Mouse (Mus musculus) adrenal gland, adult 18-20 months (tissue): ENCODE results near the gene Mbtd1. TPM values are rescaled to one million over a fixed set of nuclear protein-coding genes. Genes with fewer than 3 reads are reported as not detected.

Source experiments
- DNase-seq, 2 experiments: peaks; one replicate each; pipeline ENCODE4 v3.0.0; 2021 to 2022; ENCODE audit warnings: low spot score in 2 of 2
- total RNA-seq, 2 experiments: library from RNA; stranded (reverse); gene quantifications; 1 replicate in 1 of 2; 2 replicates in 1 of 2; pipeline ENCODE4 v1.2.3; 2021

The Mbtd1 gene
- total RNA-seq, 2 experiments from 2014 or later, result 17.7 to 21.6 TPM

DNA sequence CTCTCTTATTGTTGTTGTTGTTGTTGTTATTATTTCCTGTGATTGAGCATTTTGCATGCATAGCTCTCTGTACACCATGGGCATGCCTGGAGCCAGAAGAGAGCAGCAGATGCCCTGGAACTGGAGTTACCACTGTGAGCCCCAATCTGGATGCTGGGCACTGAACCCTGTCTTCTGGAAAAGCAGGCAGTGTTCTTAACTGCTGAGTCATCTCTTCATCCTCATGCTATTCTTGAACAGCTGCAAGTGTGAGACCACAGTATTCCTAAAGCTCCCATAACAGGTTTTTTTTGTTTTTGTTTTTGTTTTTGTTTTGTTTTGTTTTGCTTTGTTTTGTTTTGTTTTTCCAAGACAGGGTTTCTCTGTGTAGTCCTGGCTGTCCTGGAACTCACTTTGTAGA, 100.6 kb downstream of the Mbtd1 start:
- no peak for DNase-seq

DNA sequence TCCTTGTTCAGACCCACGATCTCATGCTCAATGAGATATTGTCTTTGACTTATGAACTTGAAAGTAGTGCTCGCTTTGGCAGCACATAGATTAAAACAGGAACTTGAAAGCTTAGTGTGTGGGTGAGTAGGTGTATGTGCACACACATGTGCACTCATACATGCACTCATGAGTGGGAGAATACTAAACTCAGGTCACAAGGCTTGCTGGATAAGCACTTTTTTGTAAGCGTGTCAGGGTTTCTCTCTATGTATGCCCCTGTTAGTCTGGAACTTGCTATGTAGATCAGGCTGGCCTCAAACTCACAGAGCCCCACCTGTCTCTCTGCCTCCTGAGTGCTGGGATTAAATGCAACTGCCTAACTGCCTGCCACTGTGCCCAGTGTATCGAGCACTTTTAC, 101.4 kb downstream of the Mbtd1 start:
- no peak for DNase-seq

DNA sequence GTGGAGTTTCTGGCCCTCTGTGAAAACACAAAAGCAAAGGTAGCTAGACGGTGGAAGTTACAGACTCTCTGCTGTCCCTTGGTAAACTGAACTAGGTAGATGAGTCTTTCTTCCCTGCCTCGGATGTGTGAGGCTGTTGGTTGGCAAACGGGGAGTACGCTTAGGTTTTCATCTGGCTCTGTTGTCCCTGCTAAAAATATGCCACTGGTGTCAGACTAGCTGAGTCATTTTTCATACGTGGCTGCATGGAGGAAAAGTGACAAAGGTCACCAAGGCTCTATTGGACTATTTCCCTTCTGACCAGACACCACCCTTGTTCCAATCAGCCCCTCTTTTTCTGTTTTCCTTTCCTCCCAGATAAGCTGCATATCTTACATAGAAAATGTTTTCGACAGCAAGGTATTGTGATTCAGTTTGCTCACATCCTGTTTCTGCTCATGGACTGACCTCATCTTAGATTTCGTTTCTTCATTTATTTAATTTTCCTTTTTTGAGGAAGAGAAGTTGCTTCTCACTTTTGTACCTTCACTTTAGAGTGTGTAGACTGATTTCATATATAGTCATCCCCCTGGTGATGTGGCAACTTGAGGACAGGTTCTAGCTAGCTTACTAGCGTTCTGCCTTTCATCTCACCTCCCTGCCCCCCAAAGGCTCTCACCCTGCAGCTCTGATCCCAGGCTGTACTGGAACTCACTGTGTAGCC, 102.1 kb downstream of the Mbtd1 start:
- no peak for DNase-seq

DNA sequence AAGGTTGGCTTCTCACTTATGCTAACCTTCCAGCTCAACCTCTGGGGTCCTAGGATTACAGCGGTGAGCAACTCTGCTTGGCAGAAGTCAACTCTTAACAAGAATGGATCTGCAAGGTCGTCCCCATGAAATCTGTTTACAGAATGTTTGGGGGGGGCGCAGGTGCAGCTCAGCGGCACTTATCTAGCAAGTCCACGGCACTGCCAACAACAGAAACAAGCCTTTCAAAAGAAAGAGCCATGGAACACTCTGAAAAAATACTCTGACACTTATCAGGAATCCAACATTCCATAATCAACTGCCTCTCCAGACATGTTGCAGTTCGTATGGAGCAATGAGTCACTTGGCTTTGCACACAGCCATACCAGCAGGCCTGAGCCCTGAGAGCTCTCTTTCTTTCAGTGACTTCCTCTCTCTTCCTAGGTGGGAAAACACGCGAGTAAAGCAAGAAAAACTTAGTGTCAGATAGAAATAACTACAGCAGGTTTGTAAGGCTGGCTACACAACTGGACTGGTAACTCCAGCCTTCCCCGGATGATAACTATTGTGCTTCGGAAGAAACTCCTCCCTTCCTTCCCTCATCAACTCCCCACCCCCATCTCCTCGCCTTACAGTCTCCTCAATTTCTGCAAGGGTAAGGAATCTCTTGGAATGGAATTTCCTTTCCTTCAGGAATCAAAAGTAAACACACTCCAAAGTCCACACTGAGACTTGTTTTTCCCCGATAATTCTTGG, 102.8 kb downstream of the Mbtd1 start:
- no peak for DNase-seq

DNA sequence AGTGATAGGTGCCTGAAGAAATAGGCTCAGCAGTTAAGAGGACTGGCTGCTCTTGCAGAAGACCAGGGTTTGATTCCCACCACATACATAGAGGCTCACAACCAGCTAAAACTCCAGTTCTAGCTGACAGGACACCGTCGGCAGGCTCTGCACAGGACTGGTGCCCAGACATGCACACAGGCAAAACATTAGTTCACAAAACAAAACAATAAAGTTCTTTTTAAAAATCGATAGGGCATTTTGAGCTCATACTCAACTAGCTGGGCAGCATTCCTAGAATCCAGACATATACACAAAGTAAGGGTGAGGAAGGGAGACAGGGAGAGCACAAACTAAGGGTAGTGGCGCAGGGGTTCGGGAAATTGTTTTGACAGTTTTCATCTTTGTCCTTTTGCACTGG, 108.9 kb downstream of the Mbtd1 start:
- DNase-seq, result no peak

DNA sequence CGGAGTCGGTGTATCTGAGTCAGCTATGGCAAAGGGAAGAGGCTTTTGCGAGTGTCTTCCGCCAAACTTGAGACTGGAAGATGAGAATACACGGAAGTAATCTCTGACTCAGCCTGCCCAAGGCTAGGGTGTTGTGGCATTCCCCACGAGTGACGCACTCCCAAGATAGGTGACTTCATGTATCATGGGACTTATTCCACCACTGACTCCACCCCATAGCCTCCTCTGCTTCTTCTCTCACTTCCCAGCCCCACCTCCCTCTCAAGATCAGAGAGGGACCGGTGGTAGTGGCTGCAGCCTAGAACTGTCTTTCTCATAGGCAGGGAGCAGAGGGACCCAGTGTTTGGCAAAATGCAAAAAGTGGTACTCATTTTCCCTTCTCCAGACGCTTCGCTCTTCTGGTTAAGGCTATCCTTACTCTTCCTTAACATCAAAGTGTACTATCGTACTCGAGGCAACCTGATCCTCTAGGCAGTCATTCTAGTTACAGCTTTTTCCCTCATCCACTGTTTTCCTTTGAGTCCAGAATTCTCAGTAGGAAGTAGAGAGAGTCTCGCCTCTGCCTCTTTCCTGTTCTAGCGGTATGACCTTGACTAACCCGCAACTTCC, 109.6 kb downstream of the Mbtd1 start:
- peak; percentile 72 to 73 for DNase-seq

DNA sequence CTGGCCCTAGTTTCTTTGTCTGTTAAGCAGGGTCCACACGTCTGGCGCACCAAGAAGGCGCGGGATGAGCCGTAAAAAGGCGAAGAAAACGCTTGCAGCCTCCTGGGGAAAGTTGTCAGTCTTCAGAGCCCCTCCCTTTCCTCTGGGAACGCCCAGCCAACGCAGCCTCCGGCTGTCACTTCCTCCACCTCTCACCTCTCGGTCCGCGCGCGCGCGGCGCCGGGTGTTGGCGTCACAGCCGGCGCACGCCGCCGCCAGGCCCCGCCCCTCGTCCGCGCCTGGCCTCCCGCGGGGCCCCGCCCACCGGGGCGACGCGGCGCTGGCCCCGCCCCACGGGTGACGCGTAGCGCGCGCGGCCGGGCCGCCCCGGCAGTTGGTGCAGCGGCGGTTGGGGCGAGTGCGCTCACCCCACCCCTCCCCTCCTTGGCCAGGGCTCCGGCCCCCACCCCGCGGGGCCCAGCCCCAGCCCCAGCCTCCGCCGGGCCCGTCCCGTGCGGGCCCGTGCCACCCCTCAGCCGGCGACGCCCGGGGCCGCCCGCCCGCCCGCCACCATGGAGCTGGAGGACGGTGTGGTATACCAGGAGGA, 110.2 kb downstream of the Mbtd1 start, which contains the start of gene Spag9:
TSS of gene Spag9 (plus strand) at position 372 of the 586 bp plus-strand sequence.
- DNase-seq, result peak; percentile 92 to 94

Other genes with a start within 250 kb of the Mbtd1 start
- gene Utp18, start 86 bp upstream of the Mbtd1 start, total RNA-seq, result 10 to 100 TPM; 19.2 to 23.4 TPM
- gene Nme2, start 70.4 kb downstream of the Mbtd1 start, total RNA-seq, result 100 to 1,000 TPM; 444 to 476 TPM
- gene Gm20390, start 82.4 kb downstream of the Mbtd1 start, total RNA-seq, result 10 to 100 TPM; 72.2 to 90.6 TPM
- gene Nme1, start 82.7 kb downstream of the Mbtd1 start, total RNA-seq, result 10 to 100 TPM; 37.7 to 42.8 TPM
- 100 to 1,000 TPM; 112 to 130 TPM for gene Spag9, start 110.2 kb downstream of the Mbtd1 start, total RNA-seq